Mouse (Mus musculus) thymus, adult 2 months (tissue): ENCODE measurements around the gene Clp1. TPM values are rescaled to one million over a fixed set of nuclear protein-coding genes. Genes with fewer than 3 reads are reported as not detected.
"Not testable (repeated sequence)": the region's sequence is repeated elsewhere in the genome, so short reads cannot be mapped to it uniquely, and the experiment has no call there.

Experiments
- DNase-seq: peaks from one replicate; pipeline ENCODE4 v3.0.0; 2021
- H3K27ac ChIP-seq: fragments of 200-500 bp; 2 replicates; pipeline ENCODE4 v1.5.1; 2012; ENCODE audit warnings: low read length, control low read depth; ENCODE audit not compliant: control insufficient read depth, insufficient read depth
- H3K27me3 ChIP-seq: fragments of 200-500 bp; 2 replicates; pipeline ENCODE4 v1.6.1; 2012; ENCODE audit warnings: mild to moderate bottlenecking, low read length, moderate library complexity, mixed read lengths; ENCODE audit not compliant: control insufficient read depth, insufficient read depth
- H3K36me3 ChIP-seq: fragments of 200-500 bp; 2 replicates; pipeline ENCODE4 v1.6.1; 2012; ENCODE audit warnings: mild to moderate bottlenecking, low read length, moderate library complexity; ENCODE audit not compliant: control insufficient read depth, insufficient read depth
- H3K4me1 ChIP-seq: fragments of 200-500 bp; replicated peaks from 2 replicates; pipeline ENCODE4 v1.6.1; 2012; ENCODE audit warnings: low read length; ENCODE audit not compliant: control insufficient read depth, insufficient read depth
- H3K4me3 ChIP-seq: fragments of 200-500 bp; 2 replicates; pipeline ENCODE4 v1.5.1; 2012; ENCODE audit warnings: mild to moderate bottlenecking, low read length, control low read depth, moderate library complexity; ENCODE audit not compliant: control insufficient read depth, insufficient read depth
- CTCF ChIP-seq: fragments of 200-500 bp; IDR thresholded peaks from 2 replicates; pipeline ENCODE4 v1.5.1; 2012; ENCODE audit warnings: mild to moderate bottlenecking, control low read depth, low read length, moderate library complexity, borderline replicate concordance; ENCODE audit not compliant: control insufficient read depth, poor library complexity, insufficient read depth; ENCODE audit errors: extremely low read depth
- POLR2A ChIP-seq: fragments of 200-500 bp; IDR thresholded peaks from 2 replicates; pipeline ENCODE4 v1.6.1; 2012; ENCODE audit warnings: mild to moderate bottlenecking, low read length, control low read depth, moderate library complexity; ENCODE audit not compliant: control insufficient read depth, poor library complexity, insufficient read depth; ENCODE audit errors: extremely low read depth
- WGBS: fragments of 180-500 bp; shearing (Covaris S2); methylation state at CpG from one replicate; pipeline ENCODE4 v1.1.7; 2018; 5-methylcytosine and 5-hydroxymethylcytosine counted together
- polyA plus RNA-seq: library from polyadenylated mRNA; depleted of rRNA; stranded (reverse); fragments of >200 nt; gene quantifications from 2 replicates; pipeline ENCODE4 v1.2.3, GENCODE M21; 2012

Clp1 gene
- polyA plus RNA-seq, 1 experiment, result 29.3 TPM

- TF ChIP-seq CTCF (no peak), POLR2A (no peak)
- Histone ChIP-seq H3K27ac (no peak overlapping the region), H3K27me3 (peaks cover 14% of the 10 kb centered on the region; the same call in 1 of the 2 replicates), H3K4me1 (no peaks in the 10 kb centered on the region), H3K36me3 (no peaks in the 10 kb centered on the region), H3K4me3 (no peak overlapping the region)
- DNase-seq, result no peak
- WGBS, result 29% methylated on average over 2 of the region's 2 CpGs
Measured at GRCm38 (mm10) chr2:84734919-84735318, 7.8 kb upstream of the Clp1 start.

DNA sequence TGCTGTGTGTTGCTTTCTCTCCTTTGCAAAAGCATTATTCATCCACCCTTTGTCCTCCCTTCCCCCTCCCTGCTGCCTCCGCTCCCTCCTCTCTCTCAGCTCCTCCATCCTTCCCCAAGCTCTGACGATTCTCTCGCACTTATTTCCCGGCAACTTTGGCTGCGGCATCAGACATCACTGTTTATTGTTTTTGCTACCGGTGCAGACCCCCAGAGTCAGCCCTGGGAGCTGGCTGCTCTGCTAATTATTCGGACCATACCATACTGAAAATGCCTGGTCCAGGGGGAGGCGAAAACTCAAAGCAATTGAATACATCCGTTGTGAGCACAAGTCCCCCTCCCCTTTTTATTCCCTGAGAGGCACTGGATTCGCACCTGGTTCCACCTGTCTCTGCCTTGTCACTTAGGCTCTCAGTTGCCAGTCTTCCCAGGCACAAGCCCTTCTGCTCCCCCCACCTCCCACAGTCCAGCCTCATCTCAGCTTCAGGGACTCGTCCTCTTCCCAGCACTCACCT, 7.3 kb upstream of the Clp1 start:
- no peak overlapping the region for H3K4me3 ChIP-seq
- TF ChIP-seq POLR2A (no peak), CTCF (no peak)
- H3K27me3 ChIP-seq, result peaks cover 14% of the 10 kb centered on the region; the same call in 1 of the 2 replicates
- DNase-seq, result no peak
- no peaks in the 10 kb centered on the region for H3K36me3 ChIP-seq
- H3K27ac ChIP-seq, result no peak overlapping the region
- H3K4me1 ChIP-seq, result no peaks in the 10 kb centered on the region
- WGBS, result 7% methylated on average over 11 of the region's 11 CpGs

DNA sequence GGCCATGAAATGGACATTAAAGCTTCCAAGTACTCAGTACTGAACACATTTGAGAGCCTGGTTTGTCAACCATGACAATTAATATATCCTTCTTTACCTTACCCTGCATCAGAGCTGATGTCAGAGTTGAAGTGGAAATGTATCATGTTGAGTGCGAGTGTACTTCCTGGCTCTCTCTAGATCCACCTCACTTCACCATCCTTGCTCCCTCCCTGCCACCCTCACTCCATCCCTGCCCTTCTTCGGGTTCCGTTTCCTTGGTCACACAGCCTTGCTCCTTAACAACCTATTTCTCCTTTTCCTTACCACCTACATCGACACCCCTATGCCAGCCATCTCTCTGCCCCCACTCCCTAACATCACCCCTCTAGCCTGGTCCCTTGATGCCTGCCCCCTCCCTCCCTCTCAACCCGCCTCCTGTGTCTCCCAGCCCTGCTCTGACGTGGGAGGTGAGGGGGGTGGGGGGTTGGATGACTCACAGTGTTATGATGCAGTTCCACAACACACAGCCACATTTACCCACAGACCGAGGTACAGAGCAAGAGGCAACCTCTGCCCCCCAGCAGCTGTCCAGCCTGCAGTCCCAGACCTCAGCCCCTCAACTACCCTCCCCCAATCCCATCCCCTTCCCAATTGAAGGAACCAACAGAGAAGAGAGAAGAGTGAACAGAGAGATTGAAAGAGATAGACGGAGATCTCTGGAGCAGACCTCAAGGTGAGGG, 6.6 kb upstream of the Clp1 start, which contains the start of gene Ypel4:
Ypel4 (plus strand) TSS at position 480 of the 722 bp plus-strand sequence.
- H3K4me3 ChIP-seq, result no peak within 1 kb of the TSS
- 9% methylated on average over 8 of the region's 8 CpGs for WGBS
- H3K27ac ChIP-seq, result no peak within 1 kb of the TSS
- no peaks in the 10 kb centered on the region for H3K4me1 ChIP-seq
- TF ChIP-seq POLR2A (no peak), CTCF (no peak)
- no peak for DNase-seq
- H3K27me3 ChIP-seq, result peaks cover 14% of the 10 kb centered on the region; the same call in 1 of the 2 replicates
- no peaks in the 10 kb centered on the region for H3K36me3 ChIP-seq

DNA sequence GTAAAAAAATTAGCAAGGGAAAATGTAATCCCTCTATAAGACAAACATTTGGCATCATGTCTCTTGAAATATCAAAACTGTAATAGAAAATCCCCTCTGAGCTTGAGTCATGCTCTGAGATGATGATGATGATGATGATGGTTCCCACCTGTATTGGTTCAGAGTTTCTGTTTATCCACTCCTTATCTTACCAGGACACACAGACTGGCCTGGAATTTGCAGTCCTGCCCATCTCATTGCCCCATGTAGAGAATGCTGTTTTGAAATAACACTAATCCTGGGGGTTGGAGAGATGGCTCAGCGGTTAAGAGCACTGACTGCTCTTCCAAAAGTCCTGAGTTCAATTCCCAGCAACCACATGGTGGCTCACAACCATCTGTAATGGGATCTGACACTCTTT, 5.2 kb upstream of the Clp1 start:
- WGBS, result 91% methylated on average over 1 of the region's 1 CpGs
- peaks cover 2% of the 10 kb centered on the region; the same call in 1 of the 2 replicates for H3K4me1 ChIP-seq

DNA sequence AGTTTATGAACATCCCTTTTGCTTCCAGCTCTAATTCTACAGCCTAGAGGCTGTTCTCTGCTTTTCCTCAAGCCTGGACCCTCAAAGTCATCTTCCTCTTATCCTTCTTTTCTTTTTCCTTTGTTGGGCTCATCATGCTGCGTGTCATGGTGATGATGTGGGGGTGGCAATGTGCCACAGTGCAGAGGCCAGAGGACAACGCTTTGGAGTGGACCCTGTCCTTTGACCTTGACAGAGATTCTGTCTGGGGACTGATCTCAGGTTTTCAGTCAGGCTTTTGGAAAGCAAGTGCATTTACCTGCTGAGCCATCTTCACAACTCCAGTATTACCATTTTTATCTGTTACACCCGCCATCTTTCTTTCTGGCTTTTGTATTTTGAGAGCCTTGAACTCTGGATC, 4.1 kb upstream of the Clp1 start:
- H3K4me3 ChIP-seq, result no peak overlapping the region
- peaks cover 3% of the 10 kb centered on the region for H3K4me1 ChIP-seq
- TF ChIP-seq POLR2A (no peak), CTCF (no peak)
- no peak for DNase-seq
- H3K27me3 ChIP-seq, result peaks cover 4% of the 10 kb centered on the region; the same call in 1 of the 2 replicates
- H3K27ac ChIP-seq, result no peak overlapping the region
- no peaks in the 10 kb centered on the region for H3K36me3 ChIP-seq
- 92% methylated on average over 3 of the region's 3 CpGs for WGBS

More for the DNA sequence above, 5.2 kb upstream of the Clp1 start:
- no peak for TF ChIP-seq CTCF
- no peak for TF ChIP-seq POLR2A
- H3K27ac ChIP-seq, result no peak overlapping the region
- no peaks in the 10 kb centered on the region for H3K36me3 ChIP-seq
- H3K27me3 ChIP-seq, result peaks cover 11% of the 10 kb centered on the region; the same call in 1 of the 2 replicates
- H3K4me3 ChIP-seq, result no peak overlapping the region
- DNase-seq, result no peak

DNA sequence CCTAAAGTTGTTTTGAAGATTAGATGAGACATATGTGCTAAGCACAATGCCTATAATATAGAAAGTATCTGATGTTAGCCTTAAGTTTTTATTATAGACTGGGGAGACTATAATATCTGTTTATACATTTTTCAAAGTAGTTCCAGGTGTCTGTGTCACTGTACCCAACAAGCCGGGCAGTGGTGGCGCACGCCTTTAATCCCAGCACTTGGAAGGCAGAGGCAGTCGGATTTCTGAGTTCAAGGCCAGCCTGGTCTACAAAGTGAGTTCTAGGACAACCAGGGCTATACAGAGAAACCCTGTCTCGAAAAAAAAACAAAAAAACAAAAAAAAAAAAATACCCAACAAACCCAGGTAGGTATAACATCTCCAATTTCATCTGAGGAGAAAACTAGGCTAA, 1.0 kb upstream of the Clp1 start:
- 92% methylated on average over 5 of the region's 5 CpGs for WGBS
- H3K4me3 ChIP-seq, result not testable (repeated sequence)

More for the DNA sequence above, 1.0 kb upstream of the Clp1 start:
- not testable (repeated sequence) for H3K27ac ChIP-seq, H3K27me3 ChIP-seq, DNase-seq
- Histone ChIP-seq H3K36me3 (peaks cover 18% of the 10 kb centered on the region), H3K4me1 (peaks cover 11% of the 10 kb centered on the region)
